Mouse (Mus musculus): ENCODE data around the gene Ptprd.

GRCm38 (mm10) chr4:76410053-76410452 is 1801.7 kb downstream of the Ptprd start:
- no peak for TF ChIP-seq CTCF (IDR thresholded peaks at IDR 0.05; ENCODE audit: low read depth)
- TF ChIP-seq EP300 (IDR thresholded peaks at IDR 0.05; ENCODE audit: low read depth), result no peak
